Mouse (Mus musculus) heart, embryonic 15.5 days (tissue): Measurements from ENCODE around the gene Ube3a. TPM values are rescaled to one million over a fixed set of nuclear protein-coding genes. Genes with fewer than 3 reads are reported as not detected.

Source experiments
- ATAC-seq: fragments of 200-750 bp; cut with Nextera tagmentation; replicated peaks from 2 replicates; pipeline ENCODE4 v1.8.0; 2017; ENCODE audit warnings: low read depth, moderate TSS enrichment; ENCODE audit not compliant: insufficient number of reproducible peaks, insufficient read depth, low FRiP score
- H3K27ac ChIP-seq: fragments of 300-500 bp; sonication (generic); 2 replicates; pipeline ENCODE4 v1.5.1; 2015; ENCODE audit warnings: mild to moderate bottlenecking, inconsistent platforms
- H3K27me3 ChIP-seq: fragments of 300-500 bp; sonication (generic); 2 replicates; pipeline ENCODE4 v1.6.1; 2015; ENCODE audit warnings: inconsistent platforms
- H3K36me3 ChIP-seq: fragments of 300-500 bp; sonication (generic); 2 replicates; pipeline ENCODE4 v1.6.1; 2015; ENCODE audit warnings: mild to moderate bottlenecking, inconsistent platforms
- H3K4me1 ChIP-seq: fragments of 300-500 bp; sonication (generic); replicated peaks from 2 replicates; pipeline ENCODE4 v1.6.1; 2015; ENCODE audit warnings: inconsistent platforms
- H3K4me2 ChIP-seq: fragments of 300-500 bp; sonication (generic); 2 replicates; pipeline ENCODE4 v1.6.1; 2015; ENCODE audit warnings: inconsistent platforms, mild to moderate bottlenecking, moderate library complexity
- H3K4me3 ChIP-seq: fragments of 300-500 bp; sonication (generic); 2 replicates; pipeline ENCODE4 v1.5.1; 2015; ENCODE audit warnings: mild to moderate bottlenecking, inconsistent platforms
- H3K9ac ChIP-seq: fragments of 300-500 bp; sonication (generic); 2 replicates; pipeline ENCODE4 v1.6.1; 2015; ENCODE audit warnings: mild to moderate bottlenecking, inconsistent platforms
- H3K9me3 ChIP-seq: fragments of 300-500 bp; sonication (generic); replicated peaks from 2 replicates; pipeline ENCODE4 v1.6.1; 2016; ENCODE audit warnings: inconsistent platforms
- WGBS: fragments of 180-500 bp; shearing (Covaris S2); methylation state at CpG from one replicate; pipeline ENCODE4 v1.1.7; 2015; ENCODE audit warnings: mixed read lengths; 5-methylcytosine and 5-hydroxymethylcytosine counted together
- polyA plus RNA-seq: library from polyadenylated mRNA; unstranded; fragments of >200 nt; fragmentation: Nextera tagmentation; extraction: Ambion mirVana; gene quantifications from 2 replicates; pipeline ENCODE4 v1.2.1, GENCODE M21; 2015

Ube3a gene
- 101 and 121 TPM in 2 replicates for polyA plus RNA-seq

- Histone ChIP-seq H3K9me3 (no peaks in the 10 kb centered on the region), H3K4me1 (peaks cover 14% of the 10 kb centered on the region)
- peak; percentile 99 for ATAC-seq
Measured at GRCm38 (mm10) chr7:59228045-59228865, at the start of gene Ube3a. Gene Ube3a (plus strand): TSS chr7:59228750.

DNA sequence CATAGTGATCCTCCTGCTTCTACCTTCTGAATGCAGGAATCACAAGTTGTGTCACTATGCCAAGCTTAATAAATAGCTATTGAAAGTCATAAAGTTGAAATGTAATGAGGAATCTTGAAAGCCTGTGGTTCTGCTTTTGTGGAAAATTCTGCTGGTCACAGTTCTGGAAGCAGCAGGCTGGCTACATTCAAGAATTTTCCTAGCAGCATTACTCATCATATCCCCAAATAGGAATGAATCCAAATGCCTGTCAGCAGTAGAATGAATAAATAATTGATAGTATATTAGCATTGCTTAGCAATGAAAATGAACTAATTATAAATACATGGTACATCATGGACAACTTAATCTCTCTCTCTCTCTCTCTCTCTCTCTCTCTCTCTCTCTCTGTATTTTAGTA is 35.7 kb upstream of the Ube3a start:
- H3K27ac ChIP-seq, result no peak overlapping the region

More at GRCm38 (mm10) chr7:59228045-59228865, at the start of gene Ube3a:
- Histone ChIP-seq H3K9ac (peak within 1 kb of the TSS; percentile 98), H3K27ac (peak within 1 kb of the TSS; percentile 98), H3K4me3 (peak within 1 kb of the TSS; percentile 92), H3K36me3 (no peaks in the 10 kb centered on the region), H3K4me2 (peak within 1 kb of the TSS; percentile 69), H3K27me3 (no peaks in the 10 kb centered on the region)
- WGBS, result under 1% methylated on average over 50 of the region's 50 CpGs

DNA sequence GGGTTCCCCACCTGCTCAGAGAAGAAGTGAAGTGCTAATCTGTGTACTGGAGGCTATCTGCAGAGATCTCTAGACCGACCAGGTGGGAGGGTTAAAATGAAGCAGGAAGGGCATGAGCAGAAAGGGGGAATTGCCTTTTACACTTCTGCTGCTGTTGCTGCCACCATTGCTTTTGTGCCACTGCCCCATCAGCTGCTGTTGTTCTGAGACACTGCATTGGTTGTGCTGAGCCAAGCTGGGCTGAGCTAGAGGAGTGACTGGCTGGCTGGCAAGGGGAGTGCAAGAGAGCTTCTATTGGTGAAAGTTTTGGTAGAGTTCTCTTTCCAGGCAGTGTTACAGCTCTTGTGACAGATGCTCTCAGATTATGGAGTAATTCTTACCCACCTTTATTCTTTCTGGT is 13.6 kb upstream of the Ube3a start:
- WGBS, result 40% methylated on average over 1 of the region's 1 CpGs
- no peak for ATAC-seq
- Histone ChIP-seq H3K36me3 (no peaks in the 10 kb centered on the region), H3K4me2 (no peak overlapping the region), H3K9me3 (peaks cover 5% of the 10 kb centered on the region), H3K27me3 (no peaks in the 10 kb centered on the region), H3K9ac (no peak overlapping the region), H3K27ac (no peak overlapping the region), H3K4me1 (no peaks in the 10 kb centered on the region), H3K4me3 (no peak overlapping the region)

More for the DNA sequence above, 35.7 kb upstream of the Ube3a start:
- H3K36me3 ChIP-seq, result no peaks in the 10 kb centered on the region
- ATAC-seq, result no peak
- no peaks in the 10 kb centered on the region for H3K9me3 ChIP-seq
- H3K27me3 ChIP-seq, result no peaks in the 10 kb centered on the region
- no peak overlapping the region for H3K4me3 ChIP-seq
- no peaks in the 10 kb centered on the region for H3K4me1 ChIP-seq
- H3K4me2 ChIP-seq, result no peak overlapping the region
- no peak overlapping the region for H3K9ac ChIP-seq

DNA sequence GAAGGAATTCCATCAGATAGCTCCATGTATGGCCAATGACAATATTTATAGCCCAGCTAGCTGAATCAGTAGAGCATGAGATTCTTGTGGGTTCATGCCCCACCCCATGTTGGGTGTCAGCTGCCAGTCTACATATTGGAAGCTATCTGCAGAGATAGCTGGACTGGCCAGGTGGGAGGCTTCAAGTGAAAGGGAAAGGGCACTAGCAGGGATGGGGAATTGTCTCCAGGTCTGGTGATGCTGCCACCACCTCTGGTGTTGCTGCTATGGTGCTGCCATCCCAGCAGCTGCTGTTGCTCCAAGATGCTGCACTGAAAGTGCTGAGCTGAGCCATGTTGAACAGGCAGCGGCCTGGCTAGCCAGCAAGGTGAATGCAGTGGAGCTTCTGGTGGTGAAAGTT is 7.3 kb upstream of the Ube3a start:
- Histone ChIP-seq H3K27ac (no peak overlapping the region), H3K4me1 (no peaks in the 10 kb centered on the region), H3K4me3 (no peak overlapping the region), H3K36me3 (no peaks in the 10 kb centered on the region), H3K27me3 (no peaks in the 10 kb centered on the region), H3K9me3 (no peaks in the 10 kb centered on the region), H3K4me2 (no peak overlapping the region), H3K9ac (no peak overlapping the region)
- WGBS, result 79% methylated on average over 1 of the region's 1 CpGs
- ATAC-seq, result no peak

GRCm38 (mm10) chr7:59228866-59229182 is 274 bp downstream of the Ube3a start:
- Histone ChIP-seq H3K4me3 (peak overlapping the region; percentile 92), H3K27ac (peak overlapping the region; percentile 98), H3K36me3 (no peaks in the 10 kb centered on the region), H3K4me2 (peak overlapping the region; percentile 69), H3K9me3 (no peaks in the 10 kb centered on the region), H3K27me3 (no peaks in the 10 kb centered on the region), H3K9ac (peak overlapping the region; percentile 98), H3K4me1 (peaks cover 14% of the 10 kb centered on the region)
- WGBS, result 0% methylated on average over 39 of the region's 39 CpGs
- peak; percentile 70 for ATAC-seq

DNA sequence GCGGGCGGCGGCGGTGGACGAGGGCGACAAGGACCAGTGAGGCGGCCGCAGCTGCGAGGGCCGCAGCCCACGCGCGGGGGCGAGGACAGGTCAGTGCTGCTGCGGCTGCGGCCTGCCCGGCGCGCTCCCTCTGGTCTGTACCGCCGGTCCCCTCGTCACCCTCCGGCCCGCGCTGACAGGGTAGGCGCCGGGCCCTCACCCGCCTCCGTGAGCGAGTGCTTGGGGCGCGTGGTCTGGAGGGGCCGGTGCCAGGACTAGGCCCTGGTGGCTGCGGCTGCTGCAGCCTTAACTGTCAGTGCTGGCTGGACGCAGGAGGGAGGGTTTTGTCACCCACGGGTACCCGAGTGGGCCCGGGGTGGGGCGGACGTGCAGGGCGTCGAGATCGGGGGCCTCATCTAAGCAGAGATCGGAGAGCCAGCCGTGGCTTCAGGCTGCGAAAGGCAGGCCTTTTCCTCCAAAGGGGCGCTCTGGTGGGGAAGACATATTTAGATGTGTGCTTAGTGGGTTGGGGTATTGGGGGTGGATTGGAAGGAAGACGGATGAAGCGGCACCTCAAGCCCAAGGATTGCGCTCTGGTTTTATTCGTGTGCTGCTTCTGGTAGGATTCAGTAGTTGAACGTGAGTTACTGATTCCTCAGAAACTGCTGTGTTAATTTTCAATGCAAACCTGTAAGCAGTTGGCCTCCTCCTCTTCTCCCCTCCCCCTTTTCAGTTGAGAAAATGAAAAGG is 797 bp downstream of the Ube3a start:
- WGBS, result under 1% methylated on average over 43 of the region's 52 CpGs

DNA sequence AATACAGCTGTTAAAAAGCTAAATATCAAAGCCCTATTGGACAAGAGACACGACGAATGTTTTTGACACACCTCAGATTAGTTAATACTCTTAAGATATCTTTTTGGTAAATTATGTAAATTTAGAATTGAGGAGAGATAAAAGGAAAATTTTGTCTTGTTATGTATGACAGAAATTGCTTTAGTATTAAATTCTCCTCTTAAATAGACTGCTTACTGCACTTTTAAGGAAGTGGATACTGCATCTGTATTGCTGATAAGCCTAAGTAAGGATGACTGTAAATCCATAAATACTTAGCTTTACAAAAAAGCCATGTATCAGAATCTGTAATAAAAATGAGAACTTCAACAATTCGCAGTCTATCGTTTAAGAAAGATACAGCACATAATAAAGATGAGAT is 1.8 kb downstream of the Ube3a start:
- 37% methylated on average over 4 of the region's 4 CpGs for WGBS
- 0 out of 2 replicates have a peak overlapping the region, but pooled peaks have one; percentile 98 for H3K9ac ChIP-seq

More for the DNA sequence above, 797 bp downstream of the Ube3a start:
- no peaks in the 10 kb centered on the region for H3K36me3 ChIP-seq
- peak overlapping the region; percentile 98 for H3K9ac ChIP-seq
- peaks cover 14% of the 10 kb centered on the region for H3K4me1 ChIP-seq
- H3K27me3 ChIP-seq, result no peaks in the 10 kb centered on the region
- H3K4me2 ChIP-seq, result peak overlapping the region; percentile 69
- H3K27ac ChIP-seq, result peak overlapping the region; percentile 98
- no peaks in the 10 kb centered on the region for H3K9me3 ChIP-seq
- ATAC-seq, result peak; percentile 65
- peak overlapping the region; percentile 92 for H3K4me3 ChIP-seq

DNA sequence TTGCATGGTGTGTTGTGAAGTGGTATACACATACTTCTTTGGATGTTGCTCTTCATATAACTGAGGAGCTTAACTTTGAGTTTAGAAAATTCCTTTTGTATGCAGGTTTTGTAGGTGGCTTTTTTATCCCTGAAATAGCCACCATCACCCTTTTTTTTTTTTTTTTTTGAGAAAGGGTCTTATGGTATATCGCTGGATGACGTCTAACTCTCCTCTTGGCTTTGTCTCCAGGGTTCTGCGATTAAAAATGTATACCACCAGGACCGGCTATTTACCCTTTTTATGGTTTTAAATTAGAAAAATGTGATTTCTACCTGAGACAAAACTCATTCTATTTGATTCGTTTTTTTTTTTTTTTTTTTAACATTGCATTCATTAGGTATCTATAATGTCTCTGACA is 2.2 kb downstream of the Ube3a start:
- Histone ChIP-seq H3K9me3 (no peaks in the 10 kb centered on the region), H3K9ac (no peak overlapping the region), H3K36me3 (no peaks in the 10 kb centered on the region), H3K27ac (no peak overlapping the region), H3K4me2 (peak overlapping the region; percentile 69), H3K27me3 (no peaks in the 10 kb centered on the region), H3K4me3 (no peak overlapping the region; the same call in 1 of the 2 replicates), H3K4me1 (peaks cover 14% of the 10 kb centered on the region)
- no peak for ATAC-seq
- 60% methylated on average over 5 of the region's 5 CpGs for WGBS

More for the DNA sequence above, 1.8 kb downstream of the Ube3a start:
- Histone ChIP-seq H3K36me3 (no peaks in the 10 kb centered on the region), H3K4me1 (peaks cover 14% of the 10 kb centered on the region), H3K27ac (no peak overlapping the region), H3K27me3 (no peaks in the 10 kb centered on the region), H3K4me2 (peak overlapping the region; percentile 69), H3K9me3 (no peaks in the 10 kb centered on the region), H3K4me3 (peak overlapping the region; percentile 92)
- no peak for ATAC-seq

DNA sequence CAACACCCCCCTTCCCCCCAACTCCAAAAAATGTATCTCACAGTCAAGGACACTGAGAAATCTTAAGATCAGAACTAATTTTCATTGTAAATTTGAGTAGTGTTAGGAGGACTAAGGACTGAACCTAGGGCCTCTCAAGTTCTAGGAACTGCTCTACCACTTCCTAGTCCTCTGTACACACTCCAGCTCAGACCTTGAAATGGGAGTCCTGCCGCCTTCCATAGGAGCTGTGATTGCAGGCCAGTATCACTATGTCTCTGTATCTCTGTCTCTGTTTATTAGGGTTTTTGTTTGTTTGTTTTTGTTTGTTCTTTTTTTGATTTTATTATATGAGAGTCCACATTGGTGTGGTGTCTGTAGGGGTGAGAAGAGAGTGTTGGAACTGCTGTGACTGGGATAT is 3.4 kb downstream of the Ube3a start:
- Histone ChIP-seq H3K27ac (no peak overlapping the region), H3K4me3 (no peak overlapping the region), H3K36me3 (no peaks in the 10 kb centered on the region), H3K9me3 (no peaks in the 10 kb centered on the region), H3K4me2 (peak overlapping the region; percentile 18; the same call in 1 of the 2 replicates), H3K27me3 (no peaks in the 10 kb centered on the region), H3K9ac (no peak overlapping the region), H3K4me1 (peaks cover 14% of the 10 kb centered on the region)
- ATAC-seq, result no peak
- WGBS, result 59% methylated on average over 1 of the region's 1 CpGs

- no peak overlapping the region for H3K27ac ChIP-seq
- H3K36me3 ChIP-seq, result no peaks in the 10 kb centered on the region
- no peak for ATAC-seq
- no peak overlapping the region for H3K4me2 ChIP-seq
- no peaks in the 10 kb centered on the region for H3K9me3 ChIP-seq
- 90% methylated on average over 8 of the region's 8 CpGs for WGBS
- H3K4me1 ChIP-seq, result peaks cover 14% of the 10 kb centered on the region
- H3K9ac ChIP-seq, result no peak overlapping the region
- H3K4me3 ChIP-seq, result no peak overlapping the region
- H3K27me3 ChIP-seq, result no peaks in the 10 kb centered on the region
Measured at GRCm38 (mm10) chr7:59234773-59235401, 6.3 kb downstream of the Ube3a start.

GRCm38 (mm10) chr7:59243257-59243656 is 14.7 kb downstream of the Ube3a start:
- Histone ChIP-seq H3K36me3 (peaks cover 5% of the 10 kb centered on the region; the same call in 1 of the 2 replicates), H3K27me3 (no peaks in the 10 kb centered on the region), H3K4me1 (no peaks in the 10 kb centered on the region), H3K4me2 (no peak overlapping the region), H3K4me3 (no peak overlapping the region), H3K27ac (no peak overlapping the region), H3K9me3 (no peaks in the 10 kb centered on the region), H3K9ac (no peak overlapping the region)
- ATAC-seq, result no peak
- WGBS, result 61% methylated on average over 3 of the region's 3 CpGs
